Mouse (Mus musculus) adrenal gland, adult 10 weeks (tissue): ENCODE measurements around the gene Gcnt7. TPM values are rescaled to one million over a fixed set of nuclear protein-coding genes. Genes with fewer than 3 reads are reported as not detected.

Source experiments
- polyA plus RNA-seq: library from polyadenylated mRNA; stranded (reverse); fragments of 350-450 nt; fragmentation: Illumina TruSeq; extraction: RNeasy Lipid Tissue Mini Kit (QIAGEN cat#74804); gene quantifications from one replicate; pipeline ENCODE4 v1.2.3, GENCODE M21; 2014; ENCODE audit warnings: low read depth, low replicate concordance

The Gcnt7 gene
- polyA plus RNA-seq = not detected

GRCm38 (mm10) chr2:172458496-172458895 is at the start of gene Gcnt7:
Gene Gcnt7, minus strand, starts transcription at chr2:172458596.

DNA sequence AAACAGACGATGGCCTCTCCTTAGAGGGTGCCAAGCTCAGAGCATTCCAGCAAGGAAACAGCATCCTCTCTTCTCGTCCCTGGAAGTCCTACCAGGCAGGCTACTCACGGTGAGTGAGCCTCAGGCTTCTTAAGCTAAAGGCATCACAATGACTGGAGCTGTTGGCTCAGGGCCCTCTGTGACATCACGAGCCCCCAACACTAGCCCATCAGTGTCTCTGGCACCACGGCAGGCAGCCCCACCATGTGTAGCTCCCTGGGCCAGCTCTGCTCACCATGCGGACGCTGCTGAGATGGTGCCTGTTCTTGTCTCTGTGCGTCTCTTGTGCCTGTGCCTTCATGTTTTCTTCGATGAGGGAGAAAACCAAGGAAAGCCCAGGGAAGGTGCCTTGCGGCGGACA is 13.9 kb upstream of the Gcnt7 start, which contains the start of gene Fam209:
Gene Fam209 (plus strand): TSS at position 203 of the 400 bp plus-strand sequence.

GRCm38 (mm10) chr2:172439843-172440639 is 18.4 kb downstream of the Gcnt7 start, which contains the start of gene Rtf2:
Gene Rtf2, plus strand, starts transcription at chr2:172440556.

Other genes with a start within 250 kb of the Gcnt7 start
- not detected for gene Mc3r, start 210.1 kb downstream of the Gcnt7 start, polyA plus RNA-seq
- gene Fam210b, start 113.0 kb downstream of the Gcnt7 start, polyA plus RNA-seq = 45.3 TPM
- 3.0 TPM for gene Aurka, start 88.1 kb downstream of the Gcnt7 start, polyA plus RNA-seq
- 6.9 TPM for gene Cstf1, start 87.9 kb downstream of the Gcnt7 start, polyA plus RNA-seq
- 0.17 TPM for gene Cass4, start 64.8 kb downstream of the Gcnt7 start, polyA plus RNA-seq
- 4.7 TPM for gene Rtf2, start 18.0 kb downstream of the Gcnt7 start, polyA plus RNA-seq
- gene Fam209, start 13.9 kb upstream of the Gcnt7 start, polyA plus RNA-seq = not detected
- gene Tfap2c, start 91.0 kb upstream of the Gcnt7 start, polyA plus RNA-seq = not detected